Mouse (Mus musculus): ENCODE data around the gene Ctsc. TPM values are rescaled to one million over a fixed set of nuclear protein-coding genes. Genes with fewer than 3 reads are reported as not detected.
"Not testable (repeated sequence)": the region's sequence is repeated elsewhere in the genome, so short reads cannot be mapped to it uniquely, and the experiment has no call there.

The Ctsc gene
- polyA plus RNA-seq (2015; fragmentation: Nextera tagmentation; extraction: Ambion mirVana): 60.1 and 69.7 TPM in 2 replicates

DNA sequence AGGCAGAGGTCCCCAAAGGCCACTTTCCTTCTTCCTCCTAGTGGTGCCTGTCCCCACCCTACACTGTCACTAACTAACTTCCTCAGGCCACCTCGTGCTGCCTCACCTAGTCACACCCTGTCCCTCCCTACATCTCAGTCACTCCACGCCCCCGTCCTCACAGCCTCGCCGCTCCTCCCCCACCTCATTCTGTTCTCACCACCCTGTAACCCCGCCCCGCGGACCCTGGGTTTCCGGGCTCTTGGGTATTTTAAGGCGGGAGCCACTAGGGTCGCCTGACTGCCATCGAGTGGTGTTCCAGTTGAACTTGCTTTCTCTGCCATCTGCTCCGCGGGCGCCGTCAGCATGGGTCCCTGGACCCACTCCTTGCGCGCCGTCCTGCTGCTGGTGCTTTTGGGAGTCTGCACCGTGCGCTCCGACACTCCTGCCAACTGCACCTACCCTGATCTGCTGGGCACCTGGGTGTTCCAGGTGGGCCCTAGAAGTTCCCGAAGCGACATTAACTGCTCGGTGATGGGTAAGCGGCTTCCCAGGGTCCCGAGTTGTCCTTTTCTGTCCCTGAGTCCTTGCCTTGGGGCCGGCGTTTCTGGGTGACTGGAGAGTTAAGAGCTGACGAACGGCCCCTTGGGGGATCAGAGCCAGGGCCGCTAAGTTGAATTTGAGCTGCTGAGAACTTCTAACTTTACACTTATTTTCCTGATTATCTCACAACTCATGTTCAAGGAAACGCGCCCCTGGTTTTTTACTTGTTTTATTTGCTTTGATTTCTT lies at the start of gene Ctsc:
Ctsc (plus strand) TSS at position 228 of the 770 bp plus-strand sequence.
- H3K9me3 ChIP-seq (replicated peaks): no peaks in the 10 kb centered on the region
- peak within 1 kb of the TSS; percentile 57 for H3K4me3 ChIP-seq (replicated peaks)
- 1% methylated on average over 34 of the region's 34 CpGs for WGBS (ENCODE audit: insufficient replicate concordance)
- peak within 1 kb of the TSS; percentile 56 for H3K27ac ChIP-seq (replicated peaks)
- H3K4me1 ChIP-seq (replicated peaks): 0 out of 2 replicates have a peak, but pooled peaks cover 11% of the 10 kb centered on the region
- H3K27me3 ChIP-seq: no peaks in the 10 kb centered on the region
- H3K36me3 ChIP-seq (replicated peaks): no peaks in the 10 kb centered on the region
- peak within 1 kb of the TSS; percentile 34 for H3K9ac ChIP-seq
- peak; percentile 92 for ATAC-seq (ENCODE audit: insufficient read depth)
- H3K4me2 ChIP-seq: peak within 1 kb of the TSS; percentile 78

- Histone ChIP-seq H3K9me3 (replicated peaks) (no peaks in the 10 kb centered on the region), H3K27me3 (no peaks in the 10 kb centered on the region), H3K4me2 (no peak overlapping the region), H3K9ac (no peak overlapping the region), H3K36me3 (replicated peaks) (no peaks in the 10 kb centered on the region), H3K4me3 (replicated peaks) (no peak overlapping the region), H3K27ac (replicated peaks) (no peak overlapping the region), H3K4me1 (replicated peaks) (no peaks in the 10 kb centered on the region)
- WGBS (ENCODE audit: insufficient replicate concordance): 40% methylated on average over 2 of the region's 2 CpGs
- ATAC-seq (ENCODE audit: insufficient read depth): no peak
Observed at GRCm38 (mm10) chr7:88229051-88229450, 48.8 kb upstream of the Ctsc start.

DNA sequence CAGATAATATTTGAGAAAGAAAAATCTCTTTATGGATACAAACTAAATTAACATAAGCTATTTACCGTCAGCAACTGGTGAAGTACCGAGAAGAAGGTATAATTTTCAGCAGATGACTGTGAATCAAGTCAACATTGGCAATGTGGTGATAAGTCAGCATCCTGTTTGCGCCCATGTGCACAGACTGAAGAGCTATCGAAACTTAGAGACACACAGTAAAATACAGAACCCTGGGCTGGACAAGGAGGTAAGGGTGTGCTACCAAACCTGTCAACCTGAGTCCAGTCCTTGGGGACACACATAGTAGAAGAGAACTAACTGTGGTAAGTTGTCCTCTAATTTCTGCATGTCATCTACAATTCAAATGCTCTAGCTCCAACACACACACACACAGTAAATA lies 47.8 kb upstream of the Ctsc start:
- Histone ChIP-seq H3K9ac (no peak overlapping the region), H3K4me2 (no peak overlapping the region), H3K4me1 (replicated peaks) (no peaks in the 10 kb centered on the region), H3K27me3 (no peaks in the 10 kb centered on the region), H3K36me3 (replicated peaks) (no peaks in the 10 kb centered on the region), H3K27ac (replicated peaks) (no peak overlapping the region), H3K9me3 (replicated peaks) (no peaks in the 10 kb centered on the region), H3K4me3 (replicated peaks) (no peak overlapping the region)
- WGBS (ENCODE audit: insufficient replicate concordance): 60% methylated on average over 4 of the region's 4 CpGs
- ATAC-seq (ENCODE audit: insufficient read depth): no peak

GRCm38 (mm10) chr7:88230756-88231522 lies 46.9 kb upstream of the Ctsc start:
- no peaks in the 10 kb centered on the region for H3K4me1 ChIP-seq (replicated peaks)
- WGBS (ENCODE audit: insufficient replicate concordance): 76% methylated on average over 7 of the region's 7 CpGs

GRCm38 (mm10) chr7:88243059-88243458 lies 34.8 kb upstream of the Ctsc start:
- WGBS (ENCODE audit: insufficient replicate concordance): 31% methylated on average over 3 of the region's 3 CpGs
- Histone ChIP-seq H3K27ac (replicated peaks) (no peak overlapping the region), H3K36me3 (replicated peaks) (no peaks in the 10 kb centered on the region), H3K9ac (no peak overlapping the region), H3K27me3 (no peaks in the 10 kb centered on the region), H3K4me2 (no peak overlapping the region), H3K4me3 (replicated peaks) (no peak overlapping the region), H3K4me1 (replicated peaks) (no peaks in the 10 kb centered on the region), H3K9me3 (replicated peaks) (no peaks in the 10 kb centered on the region)
- no peak for ATAC-seq (ENCODE audit: insufficient read depth)

More at GRCm38 (mm10) chr7:88230756-88231522, 46.9 kb upstream of the Ctsc start:
- no peak overlapping the region for H3K4me3 ChIP-seq (replicated peaks)
- no peak overlapping the region for H3K27ac ChIP-seq (replicated peaks)
- H3K9me3 ChIP-seq (replicated peaks): no peaks in the 10 kb centered on the region
- no peak for ATAC-seq (ENCODE audit: insufficient read depth)
- H3K36me3 ChIP-seq (replicated peaks): no peaks in the 10 kb centered on the region
- no peaks in the 10 kb centered on the region for H3K27me3 ChIP-seq
- no peak overlapping the region for H3K9ac ChIP-seq
- no peak overlapping the region for H3K4me2 ChIP-seq

GRCm38 (mm10) chr7:88244462-88244861 lies 33.4 kb upstream of the Ctsc start:
- Histone ChIP-seq H3K4me1 (replicated peaks) (no peaks in the 10 kb centered on the region), H3K4me3 (replicated peaks) (no peak overlapping the region), H3K36me3 (replicated peaks) (no peaks in the 10 kb centered on the region), H3K27me3 (no peaks in the 10 kb centered on the region), H3K9me3 (replicated peaks) (no peaks in the 10 kb centered on the region), H3K9ac (no peak overlapping the region), H3K4me2 (no peak overlapping the region), H3K27ac (replicated peaks) (no peak overlapping the region)
- ATAC-seq (ENCODE audit: insufficient read depth): no peak

- 35% methylated on average over 2 of the region's 2 CpGs for WGBS (ENCODE audit: insufficient replicate concordance)
- not testable (repeated sequence) for H3K4me3 ChIP-seq (replicated peaks)
Observed at GRCm38 (mm10) chr7:88250380-88250779, 27.5 kb upstream of the Ctsc start.

GRCm38 (mm10) chr7:88251535-88251934 lies 26.4 kb upstream of the Ctsc start:
- Histone ChIP-seq H3K4me3 (replicated peaks) (no peak overlapping the region), H3K4me1 (replicated peaks) (no peaks in the 10 kb centered on the region), H3K9me3 (replicated peaks) (no peaks in the 10 kb centered on the region), H3K27ac (replicated peaks) (no peak overlapping the region), H3K9ac (no peak overlapping the region), H3K4me2 (no peak overlapping the region), H3K27me3 (no peaks in the 10 kb centered on the region), H3K36me3 (replicated peaks) (no peaks in the 10 kb centered on the region)
- 15% methylated on average over 1 of the region's 1 CpGs for WGBS (ENCODE audit: insufficient replicate concordance)
- no peak for ATAC-seq (ENCODE audit: insufficient read depth)

More at GRCm38 (mm10) chr7:88250380-88250779, 27.5 kb upstream of the Ctsc start:
- not testable (repeated sequence) for H3K4me1 ChIP-seq (replicated peaks); H3K27ac ChIP-seq (replicated peaks); H3K27me3 ChIP-seq; ATAC-seq (ENCODE audit: insufficient read depth); H3K36me3 ChIP-seq (replicated peaks); H3K4me2 ChIP-seq; H3K9ac ChIP-seq; H3K9me3 ChIP-seq (replicated peaks)

DNA sequence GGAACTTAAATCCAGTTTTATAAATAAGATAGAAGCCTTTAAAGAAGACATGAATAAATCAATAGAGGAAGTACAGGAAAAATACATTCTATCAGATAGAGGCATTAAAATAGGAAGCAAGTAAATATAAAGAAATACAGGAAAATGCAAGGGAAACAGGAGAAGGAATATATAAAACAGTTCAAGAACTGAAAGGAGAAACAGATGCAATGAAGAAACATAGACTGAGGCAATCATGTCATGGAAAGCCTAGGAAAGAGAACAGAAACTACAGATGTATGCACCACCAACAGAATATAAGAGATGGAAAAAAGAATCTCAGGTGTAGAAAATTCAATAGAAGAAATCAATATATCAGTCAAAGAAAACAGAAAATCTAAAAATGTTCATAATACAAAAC lies 25.8 kb upstream of the Ctsc start:
- Histone ChIP-seq H3K4me3 (replicated peaks) (no peak overlapping the region), H3K36me3 (replicated peaks) (no peaks in the 10 kb centered on the region), H3K4me1 (replicated peaks) (no peaks in the 10 kb centered on the region), H3K27me3 (no peaks in the 10 kb centered on the region), H3K9ac (no peak overlapping the region), H3K9me3 (replicated peaks) (no peaks in the 10 kb centered on the region), H3K27ac (replicated peaks) (no peak overlapping the region), H3K4me2 (no peak overlapping the region)
- ATAC-seq (ENCODE audit: insufficient read depth): no peak

DNA sequence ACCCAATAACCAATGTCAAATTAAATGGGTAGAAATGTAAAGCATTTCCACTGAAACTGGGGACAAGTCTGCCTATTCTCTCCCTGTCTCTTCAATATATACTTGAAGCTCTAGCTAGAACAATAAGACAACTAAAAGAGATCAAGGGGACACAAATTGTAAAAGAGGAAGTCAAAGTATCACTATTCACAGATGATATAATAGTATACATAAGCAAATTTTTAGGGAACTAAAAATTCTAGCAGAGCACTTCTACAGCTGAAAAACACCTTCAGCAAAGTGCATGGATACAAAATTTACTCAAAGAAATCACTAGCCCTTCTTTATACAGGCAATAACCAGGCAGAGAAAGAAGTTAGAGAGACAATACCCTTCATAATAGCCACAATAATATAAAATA lies 23.0 kb upstream of the Ctsc start:
- H3K9ac ChIP-seq: no peak overlapping the region
- no peak for ATAC-seq (ENCODE audit: insufficient read depth)
- no peak overlapping the region for H3K4me2 ChIP-seq
- no peak overlapping the region for H3K4me3 ChIP-seq (replicated peaks)
- no peaks in the 10 kb centered on the region for H3K9me3 ChIP-seq (replicated peaks)
- no peaks in the 10 kb centered on the region for H3K4me1 ChIP-seq (replicated peaks)
- H3K27me3 ChIP-seq: no peaks in the 10 kb centered on the region
- no peak overlapping the region for H3K27ac ChIP-seq (replicated peaks)
- no peaks in the 10 kb centered on the region for H3K36me3 ChIP-seq (replicated peaks)

GRCm38 (mm10) chr7:88259155-88259925 lies 18.5 kb upstream of the Ctsc start:
- Histone ChIP-seq H3K9me3 (replicated peaks) (no peaks in the 10 kb centered on the region), H3K4me3 (replicated peaks) (no peak overlapping the region), H3K27me3 (no peaks in the 10 kb centered on the region), H3K4me1 (replicated peaks) (no peaks in the 10 kb centered on the region), H3K9ac (no peak overlapping the region), H3K36me3 (replicated peaks) (no peaks in the 10 kb centered on the region), H3K4me2 (no peak overlapping the region), H3K27ac (replicated peaks) (no peak overlapping the region)
- WGBS (ENCODE audit: insufficient replicate concordance): 56% methylated on average over 7 of the region's 7 CpGs
- ATAC-seq (ENCODE audit: insufficient read depth): no peak

Data from liver, embryonic 15.5 days (tissue).